Mouse (Mus musculus) lung, postnatal 0 days (tissue): ENCODE results near the gene Arpc3.
A peak's percentile ranks its signal among the peaks of the same experiment; 100 is the strongest.

Experiments used
- CTCF ChIP-seq: IDR thresholded peaks from 2 replicates; pipeline ENCODE4 v1.5.1; 2016; ENCODE audit warnings: antibody characterized with exemption, mild to moderate bottlenecking
- EP300 ChIP-seq: IDR thresholded peaks from 2 replicates; pipeline ENCODE4 v1.6.1; 2016; ENCODE audit warnings: antibody characterized with exemption, mild to moderate bottlenecking, control low read depth

DNA sequence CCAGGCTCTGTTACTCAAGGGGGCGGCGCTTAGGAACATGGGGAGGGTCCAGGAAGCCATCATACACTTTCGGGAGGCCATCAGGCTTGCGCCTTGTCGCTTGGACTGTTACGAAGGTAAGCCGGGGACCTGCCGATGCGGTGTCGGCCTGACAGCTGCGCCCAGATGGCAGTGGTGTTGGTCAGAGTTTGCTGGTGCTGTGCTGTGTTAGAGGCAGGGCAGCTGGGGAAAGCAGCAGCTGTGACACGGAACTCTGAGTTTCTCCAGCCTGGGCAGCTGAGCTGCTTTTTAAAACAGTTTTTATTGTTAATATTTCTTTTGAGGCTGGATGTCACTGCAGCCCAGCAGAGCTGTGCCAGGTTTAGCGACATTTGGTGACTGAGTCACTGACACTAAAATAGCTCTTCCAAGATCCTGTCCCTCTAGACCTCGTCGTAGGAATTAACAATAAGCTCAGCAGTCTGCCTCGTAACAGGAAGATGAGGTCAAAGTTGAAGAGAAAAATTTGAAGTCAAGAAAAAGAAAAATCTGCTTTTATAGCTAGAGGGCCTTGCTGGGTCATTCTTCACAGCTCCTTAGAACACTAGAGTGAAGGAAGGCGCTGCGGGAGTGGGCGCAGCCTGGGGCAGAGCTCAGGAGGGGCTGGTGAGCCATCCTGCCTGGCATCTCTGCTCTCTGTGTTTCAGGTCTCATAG, 47.9 kb downstream of the Arpc3 start:
- TF ChIP-seq EP300 (peak; percentile 22; the same call in 1 of the 2 replicates), CTCF (no peak)
